Mouse (Mus musculus): ENCODE results near the gene Plekha3.

DNA sequence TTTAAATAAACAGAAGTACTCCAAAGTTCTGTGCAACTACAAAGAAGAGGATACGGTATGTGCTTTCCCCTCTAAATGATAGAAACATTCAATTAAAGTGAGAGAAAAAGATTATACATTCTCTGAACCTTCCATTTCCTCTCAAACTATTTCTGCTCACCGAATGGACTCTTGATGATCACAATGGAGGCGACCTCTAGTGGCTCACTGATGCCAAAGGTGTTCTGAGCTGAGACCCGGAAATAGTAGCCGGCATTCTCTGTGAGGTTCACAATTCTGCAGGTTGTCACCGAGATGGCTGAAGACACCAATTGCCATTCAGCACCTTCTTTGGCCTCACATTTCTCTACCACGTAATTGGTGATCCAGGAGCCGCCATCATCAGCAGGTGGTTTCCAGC, 39.9 kb downstream of the Plekha3 start:
- TF ChIP-seq CTCF (IDR thresholded peaks at IDR 0.05; ENCODE audit: extremely low read depth, insufficient read length, insufficient replicate concordance, low read depth, low read length) (no peak), POLR2A (IDR thresholded peaks at IDR 0.05; ENCODE audit: low read depth, low read length) (no peak)

All from small intestine, adult 2 months (tissue).